In the genomic region with DNA sequence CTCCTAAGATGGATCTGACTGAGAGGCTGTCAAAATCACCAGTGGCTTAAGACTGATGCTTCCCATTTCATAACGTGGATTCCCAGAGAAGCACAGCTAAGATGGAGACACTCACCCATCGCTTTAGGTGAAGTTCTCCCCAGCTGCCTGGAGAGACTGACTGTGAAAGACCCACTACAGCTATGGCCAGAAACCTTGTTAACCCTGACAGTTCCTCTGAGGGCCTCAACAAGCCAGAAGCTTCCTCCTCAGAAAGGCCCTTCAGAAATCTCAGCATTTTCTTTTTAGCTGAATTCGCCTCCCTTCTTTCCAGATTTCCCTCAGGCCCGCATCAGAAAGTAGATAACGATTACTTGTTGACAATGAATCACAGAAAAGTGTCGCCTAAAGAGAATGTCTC, we compare ENCODE assay signal across 8 mouse cellular contexts. TPM values are rescaled to one million over a fixed set of nuclear protein-coding genes. Genes with fewer than 3 reads are reported as not detected.
DNase-seq lines count a peak whose midpoint lies in the region; ATAC-seq lines count a peak whose summit lies in the region.

No protein-coding gene starts in this region.

- H3K9me3 ChIP-seq in heart, embryonic 12.5 days (replicated peaks) = no peaks in the 10 kb centered on the region
- H3K9me3 ChIP-seq in forebrain, embryonic 14.5 days (replicated peaks; ENCODE audit: control insufficient read depth, low read length) = no peaks in the 10 kb centered on the region
- no peaks in the 10 kb centered on the region for H3K9me3 ChIP-seq in liver, embryonic 13.5 days (replicated peaks)

- peak overlapping the region; percentile 37 for H3K4me2 ChIP-seq in heart, embryonic 12.5 days
- peak overlapping the region; percentile 26 for H3K4me2 ChIP-seq in forebrain, embryonic 14.5 days (ENCODE audit: low read length)
- H3K4me2 ChIP-seq in liver, embryonic 13.5 days = peak overlapping the region; percentile 95

- intact Hi-C loops in heart, postnatal 14 days (cut with DNase I) = no loop called here

- H3K4me3 ChIP-seq in heart, embryonic 12.5 days = no peak overlapping the region
- H3K4me3 ChIP-seq in forebrain, embryonic 14.5 days (ENCODE audit: low read depth, low read length) = no peak overlapping the region; the same call in none of the 2 replicates
- no peak overlapping the region for H3K4me3 ChIP-seq in liver, embryonic 13.5 days (replicated peaks)

- no peak overlapping the region for H3K27ac ChIP-seq in heart, embryonic 12.5 days (ENCODE audit: poor library complexity, severe bottlenecking)
- H3K27ac ChIP-seq in forebrain, embryonic 14.5 days (ENCODE audit: low read depth, low read length) = no peak overlapping the region
- no peak overlapping the region for H3K27ac ChIP-seq in liver, embryonic 13.5 days

- WGBS in heart, embryonic 12.5 days = 40% methylated on average over 6 of the region's 6 CpGs
- 39% methylated on average over 6 of the region's 6 CpGs for WGBS in forebrain, embryonic 14.5 days
- WGBS in liver, embryonic 13.5 days (ENCODE audit: insufficient replicate concordance) = 42% methylated on average over 6 of the region's 6 CpGs

- ATAC-seq in heart, embryonic 12.5 days (ENCODE audit: insufficient number of reproducible peaks, low FRiP score) = no peak
- no peak for ATAC-seq in forebrain, embryonic 14.5 days
- no peak for ATAC-seq in liver, embryonic 13.5 days (ENCODE audit: low read depth)

- no peak overlapping the region for H3K9ac ChIP-seq in heart, embryonic 12.5 days
- 0 out of 2 replicates have a peak overlapping the region, but pooled peaks have one; percentile 14 for H3K9ac ChIP-seq in forebrain, embryonic 14.5 days (ENCODE audit: low read length)
- H3K9ac ChIP-seq in liver, embryonic 13.5 days = no peak overlapping the region

- 0 out of 2 replicates have a peak, but pooled peaks cover 3% of the 10 kb centered on the region for H3K36me3 ChIP-seq in heart, embryonic 12.5 days
- H3K36me3 ChIP-seq in forebrain, embryonic 14.5 days (ENCODE audit: control insufficient read depth, insufficient read depth, low read length) = no peaks in the 10 kb centered on the region
- H3K36me3 ChIP-seq in liver, embryonic 13.5 days = no peaks in the 10 kb centered on the region

- H3K4me1 ChIP-seq in heart, embryonic 12.5 days (replicated peaks) = peaks cover 16% of the 10 kb centered on the region
- peaks cover 11% of the 10 kb centered on the region for H3K4me1 ChIP-seq in forebrain, embryonic 14.5 days (ENCODE audit: control insufficient read depth, insufficient read depth, low read length)
- peaks cover 26% of the 10 kb centered on the region for H3K4me1 ChIP-seq in liver, embryonic 13.5 days (replicated peaks)

- no peak for DNase-seq in heart, postnatal 14 days
- DNase-seq in 3T3-L1 (ENCODE audit: low read depth, low spot score) = peak; percentile 56
- no peak for DNase-seq in forebrain, embryonic 14.5 days (ENCODE audit: low spot score)
- DNase-seq in liver, embryonic 13.5 days = no peak
- DNase-seq in adrenal gland, adult (ENCODE audit: inconsistent age in 2 of 2, low spot score in 1 of 2) = no peak
- DNase-seq in layer of hippocampus, adult 18-20 months (ENCODE audit: low spot score in 2 of 2) = no peak
- no peak for DNase-seq in thymus, postnatal 36 days

- no peaks in the 10 kb centered on the region for H3K27me3 ChIP-seq in heart, embryonic 12.5 days (replicated peaks)
- H3K27me3 ChIP-seq in forebrain, embryonic 14.5 days (replicated peaks; ENCODE audit: control insufficient read depth, insufficient read depth, low read length) = no peaks in the 10 kb centered on the region
- H3K27me3 ChIP-seq in liver, embryonic 13.5 days = no peaks in the 10 kb centered on the region

RNA-seq across cellular contexts. Expression of a gene that starts 0.6 kb away (rescaled TPM):
- polyA plus RNA-seq in heart, embryonic 12.5 days (2016; fragmentation: Nextera tagmentation; extraction: Ambion mirVana) = 116 and 119 TPM in 2 replicates
- total RNA-seq in heart, postnatal 14 days (2021) = 10 to 100 TPM; 75.4 to 82.6 TPM
- 225 and 247 TPM in 2 replicates for polyA plus RNA-seq in forebrain, embryonic 14.5 days (2014; fragmentation: Nextera tagmentation; extraction: Ambion mirVana)
- 40.1 and 40.3 TPM in 2 replicates for polyA plus RNA-seq in liver, embryonic 13.5 days (2015; fragmentation: Nextera tagmentation; extraction: Ambion mirVana)
- total RNA-seq in layer of hippocampus, adult 18-20 months (2021) = 100 to 1,000 TPM; 200 to 214 TPM

RNA-seq across cellular contexts. Expression of a gene that starts 52.7 kb away (rescaled TPM):
- 55.8 and 56.8 TPM in 2 replicates for polyA plus RNA-seq in heart, embryonic 12.5 days (2016; fragmentation: Nextera tagmentation; extraction: Ambion mirVana)
- 10 to 100 TPM; 31.6 to 35.3 TPM for total RNA-seq in heart, postnatal 14 days (2021)
- 84.3 and 96.1 TPM in 2 replicates for polyA plus RNA-seq in forebrain, embryonic 14.5 days (2014; fragmentation: Nextera tagmentation; extraction: Ambion mirVana)
- 31.6 and 34.2 TPM in 2 replicates for polyA plus RNA-seq in liver, embryonic 13.5 days (2015; fragmentation: Nextera tagmentation; extraction: Ambion mirVana)
- total RNA-seq in layer of hippocampus, adult 18-20 months (2021) = 100 to 1,000 TPM; 188 to 194 TPM

Comparison
In these comparisons a context has a peak if more than half of its experiments do, and no peak if none do; other contexts are left out.
1. H3K4me2 ChIP-seq: peak in every context shown above with its lines; median percentile 95 in liver, embryonic 13.5 days; 37 in heart, embryonic 12.5 days; 26 in forebrain, embryonic 14.5 days.